Mouse (Mus musculus): ENCODE results near the gene Pkig.

GRCm38 (mm10) chr2:163744801-163745570 is 86.8 kb downstream of the Pkig start:
- TF ChIP-seq MEF2A (IDR thresholded peaks at IDR 0.05; ENCODE audit: borderline replicate concordance, low read depth, low read length) (no peak), EP300 (IDR thresholded peaks at IDR 0.05; ENCODE audit: low read length) (no peak), CHD1 (IDR thresholded peaks at IDR 0.05; ENCODE audit: low read depth, low read length) (no peak), MYC (IDR thresholded peaks at IDR 0.05; ENCODE audit: low read depth, low read length) (no peak), UBTF (IDR thresholded peaks at IDR 0.05; ENCODE audit: low read depth, low read length) (no peak), POLR2A (IDR thresholded peaks at IDR 0.05; ENCODE audit: low read depth, low read length) (no peak), USF2 (conservative IDR thresholded peaks at IDR 0.05; ENCODE audit: low read depth, low read length) (no peak)

All from CH12.LX (cell line).